Mouse (Mus musculus): Measurements from ENCODE around the gene Topbp1. TPM values are rescaled to one million over a fixed set of nuclear protein-coding genes. Genes with fewer than 3 reads are reported as not detected.

The Topbp1 gene
- polyA plus RNA-seq (2015; fragmentation: Nextera tagmentation; extraction: Ambion mirVana), result 41.8 and 43.6 TPM in 2 replicates

DNA sequence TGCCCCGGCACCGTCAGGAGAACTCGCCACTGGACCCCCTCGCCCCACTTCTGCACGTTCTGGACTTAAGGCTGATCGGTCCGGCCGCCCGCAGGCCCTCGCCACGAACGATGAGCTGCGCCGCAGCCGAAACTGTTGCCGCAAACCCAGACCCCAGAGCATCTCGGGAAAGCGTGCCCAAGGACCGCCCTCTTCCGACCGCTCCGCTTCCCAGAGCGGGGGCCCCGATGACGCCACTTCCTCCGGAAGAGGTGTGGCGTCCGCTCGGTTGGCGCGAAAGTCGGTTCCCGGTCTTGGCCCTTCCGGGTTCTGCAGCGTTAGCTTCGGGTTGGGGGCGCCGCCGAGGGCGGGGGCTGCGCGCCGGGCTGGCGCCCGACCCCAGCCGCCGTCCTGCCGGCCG is at the start of gene Topbp1, which contains the start of gene 1300017J02Rik:
Topbp1 (plus strand) TSS at position 289 of the 400 bp plus-strand sequence.
1300017J02Rik (minus strand) TSS at position 156 of the 400 bp plus-strand sequence.
- WGBS, result 0% methylated on average over 47 of the region's 49 CpGs

GRCm38 (mm10) chr9:103265778-103266177 is 39.2 kb upstream of the Topbp1 start:
- no peak overlapping the region for H3K9ac ChIP-seq (ENCODE audit: low read length)
- WGBS, result 80% methylated on average over 4 of the region's 4 CpGs
- H3K36me3 ChIP-seq (ENCODE audit: control insufficient read depth, insufficient read depth, low read length), result no peaks in the 10 kb centered on the region
- no peaks in the 10 kb centered on the region for H3K27me3 ChIP-seq (ENCODE audit: control insufficient read depth, insufficient read depth, low read length)
- ATAC-seq (ENCODE audit: insufficient read depth, low FRiP score), result no peak
- no peaks in the 10 kb centered on the region for H3K4me1 ChIP-seq (ENCODE audit: control insufficient read depth, insufficient read depth, low read length)
- H3K4me2 ChIP-seq (ENCODE audit: low read depth, low read length), result no peak overlapping the region
- H3K27ac ChIP-seq (ENCODE audit: low read length), result no peak overlapping the region
- H3K9me3 ChIP-seq (replicated peaks; ENCODE audit: control insufficient read depth, low read length), result no peaks in the 10 kb centered on the region
- H3K4me3 ChIP-seq (replicated peaks; ENCODE audit: low read length), result no peak overlapping the region

More for the DNA sequence above, at the start of gene Topbp1, which contains the start of gene 1300017J02Rik:
- Histone ChIP-seq H3K9ac (ENCODE audit: low read length) (peak within 1 kb of the TSS; percentile 97), H3K4me2 (ENCODE audit: low read depth, low read length) (peak within 1 kb of the TSS; percentile 77), H3K9me3 (replicated peaks; ENCODE audit: control insufficient read depth, low read length) (no peaks in the 10 kb centered on the region), H3K4me3 (replicated peaks; ENCODE audit: low read length) (peak within 1 kb of the TSS; percentile 91), H3K4me1 (ENCODE audit: control insufficient read depth, insufficient read depth, low read length) (peaks cover 5% of the 10 kb centered on the region; the same call in 1 of the 2 replicates), H3K36me3 (ENCODE audit: control insufficient read depth, insufficient read depth, low read length) (peaks cover 13% of the 10 kb centered on the region; the same call in 1 of the 2 replicates), H3K27me3 (ENCODE audit: control insufficient read depth, insufficient read depth, low read length) (no peaks in the 10 kb centered on the region), H3K27ac (ENCODE audit: low read length) (peak within 1 kb of the TSS; percentile 87)
- ATAC-seq (ENCODE audit: insufficient read depth, low FRiP score), result peak; percentile 97

GRCm38 (mm10) chr9:103271104-103271503 is 33.9 kb upstream of the Topbp1 start:
- no peak overlapping the region for H3K4me3 ChIP-seq (replicated peaks; ENCODE audit: low read length)
- 19% methylated on average over 4 of the region's 4 CpGs for WGBS
- no peaks in the 10 kb centered on the region for H3K4me1 ChIP-seq (ENCODE audit: control insufficient read depth, insufficient read depth, low read length)
- H3K9me3 ChIP-seq (replicated peaks; ENCODE audit: control insufficient read depth, low read length), result no peaks in the 10 kb centered on the region
- no peaks in the 10 kb centered on the region for H3K27me3 ChIP-seq (ENCODE audit: control insufficient read depth, insufficient read depth, low read length)
- H3K27ac ChIP-seq (ENCODE audit: low read length), result no peak overlapping the region
- H3K9ac ChIP-seq (ENCODE audit: low read length), result no peak overlapping the region
- no peaks in the 10 kb centered on the region for H3K36me3 ChIP-seq (ENCODE audit: control insufficient read depth, insufficient read depth, low read length)
- no peak overlapping the region for H3K4me2 ChIP-seq (ENCODE audit: low read depth, low read length)
- ATAC-seq (ENCODE audit: insufficient read depth, low FRiP score), result no peak

GRCm38 (mm10) chr9:103274819-103275218 is 30.2 kb upstream of the Topbp1 start:
- Histone ChIP-seq H3K27me3 (ENCODE audit: control insufficient read depth, insufficient read depth, low read length) (no peaks in the 10 kb centered on the region), H3K9ac (ENCODE audit: low read length) (no peak overlapping the region), H3K9me3 (replicated peaks; ENCODE audit: control insufficient read depth, low read length) (no peaks in the 10 kb centered on the region), H3K4me3 (replicated peaks; ENCODE audit: low read length) (no peak overlapping the region), H3K27ac (ENCODE audit: low read length) (no peak overlapping the region), H3K4me1 (ENCODE audit: control insufficient read depth, insufficient read depth, low read length) (no peaks in the 10 kb centered on the region), H3K36me3 (ENCODE audit: control insufficient read depth, insufficient read depth, low read length) (no peaks in the 10 kb centered on the region), H3K4me2 (ENCODE audit: low read depth, low read length) (no peak overlapping the region)
- ATAC-seq (ENCODE audit: insufficient read depth, low FRiP score), result no peak
- WGBS, result 65% methylated on average over 8 of the region's 8 CpGs

- Histone ChIP-seq H3K36me3 (ENCODE audit: control insufficient read depth, insufficient read depth, low read length) (no peaks in the 10 kb centered on the region), H3K9ac (ENCODE audit: low read length) (no peak overlapping the region), H3K27me3 (ENCODE audit: control insufficient read depth, insufficient read depth, low read length) (no peaks in the 10 kb centered on the region), H3K4me3 (replicated peaks; ENCODE audit: low read length) (no peak overlapping the region), H3K4me1 (ENCODE audit: control insufficient read depth, insufficient read depth, low read length) (no peaks in the 10 kb centered on the region), H3K9me3 (replicated peaks; ENCODE audit: control insufficient read depth, low read length) (no peaks in the 10 kb centered on the region), H3K27ac (ENCODE audit: low read length) (no peak overlapping the region), H3K4me2 (ENCODE audit: low read depth, low read length) (no peak overlapping the region)
- 70% methylated on average over 1 of the region's 1 CpGs for WGBS
- ATAC-seq (ENCODE audit: insufficient read depth, low FRiP score), result no peak
Observed at GRCm38 (mm10) chr9:103275676-103276075, 29.3 kb upstream of the Topbp1 start.

DNA sequence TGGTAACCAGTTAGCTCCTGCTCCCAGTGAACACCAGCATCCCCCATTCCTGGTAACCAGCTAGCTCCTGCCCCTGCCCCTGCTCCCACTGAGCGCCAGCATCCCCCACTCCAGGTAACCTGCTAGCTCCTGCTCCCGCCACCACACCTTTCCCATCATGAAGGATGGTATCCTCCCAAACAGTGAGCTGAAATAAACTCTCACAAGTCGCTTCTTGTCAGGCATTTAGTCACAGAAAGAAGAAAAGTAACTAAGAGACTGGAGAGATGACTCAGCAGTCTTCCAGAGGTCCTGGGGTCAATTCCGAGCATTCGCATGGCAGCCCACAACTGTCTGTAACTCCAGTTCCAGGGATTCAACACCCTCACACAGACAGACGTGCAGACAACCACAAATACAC is 28.1 kb upstream of the Topbp1 start:
- WGBS, result 83% methylated on average over 6 of the region's 6 CpGs
- H3K4me3 ChIP-seq (replicated peaks; ENCODE audit: low read length), result no peak overlapping the region
- H3K27ac ChIP-seq (ENCODE audit: low read length), result no peak overlapping the region
- H3K27me3 ChIP-seq (ENCODE audit: control insufficient read depth, insufficient read depth, low read length), result no peaks in the 10 kb centered on the region
- no peaks in the 10 kb centered on the region for H3K36me3 ChIP-seq (ENCODE audit: control insufficient read depth, insufficient read depth, low read length)
- no peak overlapping the region for H3K9ac ChIP-seq (ENCODE audit: low read length)
- no peak for ATAC-seq (ENCODE audit: insufficient read depth, low FRiP score)
- no peak overlapping the region for H3K4me2 ChIP-seq (ENCODE audit: low read depth, low read length)
- no peaks in the 10 kb centered on the region for H3K4me1 ChIP-seq (ENCODE audit: control insufficient read depth, insufficient read depth, low read length)
- no peaks in the 10 kb centered on the region for H3K9me3 ChIP-seq (replicated peaks; ENCODE audit: control insufficient read depth, low read length)

GRCm38 (mm10) chr9:103286396-103286795 is 18.6 kb upstream of the Topbp1 start:
- no peaks in the 10 kb centered on the region for H3K36me3 ChIP-seq (ENCODE audit: control insufficient read depth, insufficient read depth, low read length)
- no peak overlapping the region for H3K4me3 ChIP-seq (replicated peaks; ENCODE audit: low read length)
- H3K9ac ChIP-seq (ENCODE audit: low read length), result no peak overlapping the region
- no peak for ATAC-seq (ENCODE audit: insufficient read depth, low FRiP score)
- H3K27me3 ChIP-seq (ENCODE audit: control insufficient read depth, insufficient read depth, low read length), result no peaks in the 10 kb centered on the region
- 43% methylated on average over 4 of the region's 4 CpGs for WGBS
- no peaks in the 10 kb centered on the region for H3K9me3 ChIP-seq (replicated peaks; ENCODE audit: control insufficient read depth, low read length)
- 0 out of 2 replicates have a peak, but pooled peaks cover 2% of the 10 kb centered on the region for H3K4me1 ChIP-seq (ENCODE audit: control insufficient read depth, insufficient read depth, low read length)
- no peak overlapping the region for H3K27ac ChIP-seq (ENCODE audit: low read length)
- no peak overlapping the region for H3K4me2 ChIP-seq (ENCODE audit: low read depth, low read length)

- no peak overlapping the region for H3K9ac ChIP-seq (ENCODE audit: low read length)
- ATAC-seq (ENCODE audit: insufficient read depth, low FRiP score), result no peak
- H3K36me3 ChIP-seq (ENCODE audit: control insufficient read depth, insufficient read depth, low read length), result no peaks in the 10 kb centered on the region
- H3K4me2 ChIP-seq (ENCODE audit: low read depth, low read length), result no peak overlapping the region
- H3K27me3 ChIP-seq (ENCODE audit: control insufficient read depth, insufficient read depth, low read length), result no peaks in the 10 kb centered on the region
- no peaks in the 10 kb centered on the region for H3K9me3 ChIP-seq (replicated peaks; ENCODE audit: control insufficient read depth, low read length)
- H3K4me3 ChIP-seq (replicated peaks; ENCODE audit: low read length), result no peak overlapping the region
- 54% methylated on average over 13 of the region's 13 CpGs for WGBS
- 0 out of 2 replicates have a peak, but pooled peaks cover 2% of the 10 kb centered on the region for H3K4me1 ChIP-seq (ENCODE audit: control insufficient read depth, insufficient read depth, low read length)
- no peak overlapping the region for H3K27ac ChIP-seq (ENCODE audit: low read length)
Observed at GRCm38 (mm10) chr9:103286901-103287422, 18.1 kb upstream of the Topbp1 start.

GRCm38 (mm10) chr9:103287840-103288488 is 17.1 kb upstream of the Topbp1 start:
- WGBS, result 70% methylated on average over 19 of the region's 19 CpGs
- no peaks in the 10 kb centered on the region for H3K9me3 ChIP-seq (replicated peaks; ENCODE audit: control insufficient read depth, low read length)
- H3K36me3 ChIP-seq (ENCODE audit: control insufficient read depth, insufficient read depth, low read length), result no peaks in the 10 kb centered on the region
- peak; percentile 71 for ATAC-seq (ENCODE audit: insufficient read depth, low FRiP score)
- no peaks in the 10 kb centered on the region for H3K27me3 ChIP-seq (ENCODE audit: control insufficient read depth, insufficient read depth, low read length)
- no peak overlapping the region for H3K27ac ChIP-seq (ENCODE audit: low read length)
- no peak overlapping the region for H3K9ac ChIP-seq (ENCODE audit: low read length)
- H3K4me2 ChIP-seq (ENCODE audit: low read depth, low read length), result no peak overlapping the region
- no peak overlapping the region for H3K4me3 ChIP-seq (replicated peaks; ENCODE audit: low read length)
- 0 out of 2 replicates have a peak, but pooled peaks cover 2% of the 10 kb centered on the region for H3K4me1 ChIP-seq (ENCODE audit: control insufficient read depth, insufficient read depth, low read length)
